Mouse (Mus musculus) megakaryocyte, adult 5-6 weeks (primary cell): Measurements from ENCODE around the gene Olfr1243. TPM values are rescaled to one million over a fixed set of nuclear protein-coding genes. Genes with fewer than 3 reads are reported as not detected.
"Not testable (repeated sequence)": the region's sequence is repeated elsewhere in the genome, so short reads cannot be mapped to it uniquely, and the experiment has no call there.

ENCODE experiments used
- ATAC-seq: 2 replicates; pipeline ENCODE4 v1.8.0; 2016; ENCODE audit warnings: mild to moderate bottlenecking, inconsistent platforms; ENCODE audit not compliant: poor library complexity, severe bottlenecking
- total RNA-seq, 2 experiments: library from RNA; stranded (forward) in 1 of 2; stranded (reverse) in 1 of 2; fragments of 153-499, 151-499 nt in 1 of 2; fragments of 221-1000, 200-1000 nt in 1 of 2; gene quantifications; 2 replicates each; pipeline versions ENCODE4 v1.2.3 to v1.2.4; 2015 to 2017

Gene Olfr1243
- not detected in 2 replicates for total RNA-seq (2015)
- total RNA-seq (2017), result not detected in 2 replicates

DNA sequence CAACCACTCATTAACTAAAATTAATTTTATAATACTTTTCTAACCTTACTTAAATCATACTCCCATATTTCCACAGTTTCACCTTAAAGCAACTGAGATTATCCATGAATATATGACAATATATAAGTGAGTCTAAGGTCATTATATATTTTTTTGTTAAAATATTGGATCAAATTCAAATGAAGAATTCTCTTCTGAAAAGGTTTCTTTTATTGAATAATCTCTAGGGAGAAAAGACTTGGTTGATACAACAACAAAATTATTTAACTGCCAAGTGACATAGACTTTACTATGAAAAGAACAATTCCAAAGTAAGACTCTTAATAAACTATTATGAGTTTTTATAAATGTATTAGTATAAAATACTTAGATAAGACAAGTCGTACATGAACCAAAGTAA lies at the start of gene Olfr1243:
Olfr1243 (minus strand) TSS at position 101 of the 400 bp plus-strand sequence.
- ATAC-seq, result no peak

GRCm38 (mm10) chr2:89578347-89578746 lies 47.1 kb upstream of the Olfr1243 start, which contains the start of gene Olfr1245:
Olfr1245 (minus strand) TSS chr2:89578447.
- no peak for ATAC-seq

DNA sequence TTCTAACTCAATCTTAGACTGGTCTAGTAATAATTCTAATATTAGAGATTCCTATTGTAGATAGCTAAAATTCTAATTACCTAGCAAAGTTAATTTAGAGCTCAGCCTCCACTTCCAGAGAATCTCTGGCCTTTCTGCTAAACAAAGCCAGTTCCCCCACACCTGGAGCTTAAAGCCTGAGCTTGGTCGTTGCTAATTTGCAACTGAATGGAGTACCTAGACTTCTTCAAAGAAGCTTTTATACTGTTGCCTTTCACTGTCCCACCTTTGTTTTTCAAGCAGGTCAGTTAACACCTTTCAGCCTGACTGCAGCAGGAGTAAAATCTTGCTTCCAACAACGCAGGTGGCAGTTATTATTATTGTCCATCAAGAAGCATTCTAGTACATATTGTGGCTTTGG lies 31.4 kb upstream of the Olfr1243 start:
- ATAC-seq, result not testable (repeated sequence)

DNA sequence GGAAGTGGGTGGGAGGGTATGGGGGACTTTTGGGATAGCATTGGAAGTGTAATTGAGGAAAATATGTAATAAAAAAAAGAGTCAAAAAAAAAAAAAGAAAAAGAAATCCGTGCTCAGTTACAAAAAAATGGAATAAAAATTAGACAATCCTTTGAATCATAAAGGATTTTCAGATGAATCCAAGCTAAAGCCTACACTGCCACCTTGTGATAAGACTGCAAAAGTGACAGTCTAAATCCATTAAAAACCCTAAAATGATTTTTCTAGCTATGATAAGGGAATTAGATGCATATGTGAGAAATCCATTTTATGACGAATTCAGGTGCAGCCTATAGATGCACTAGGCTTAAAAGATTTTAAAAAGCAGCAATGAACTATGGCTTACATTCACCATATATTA lies 13.2 kb upstream of the Olfr1243 start:
- ATAC-seq, result no peak

DNA sequence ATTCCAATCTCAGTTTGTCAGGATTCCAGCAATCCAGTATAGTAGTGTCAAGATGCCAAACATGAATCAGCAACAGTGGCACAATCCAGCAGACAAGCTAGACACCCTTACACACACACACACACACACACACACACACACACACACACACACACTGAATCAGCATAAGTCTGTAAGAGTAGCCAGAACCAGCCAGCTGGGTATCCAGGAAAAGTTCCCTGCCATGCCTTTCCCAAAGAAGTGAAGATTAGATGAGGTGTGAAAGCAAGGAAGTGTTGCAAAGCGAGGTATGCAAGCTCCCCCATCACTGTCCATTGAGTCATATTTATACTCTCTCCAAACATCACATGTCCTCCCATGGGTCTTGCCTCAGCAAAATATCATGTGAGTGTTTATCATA lies 8.6 kb upstream of the Olfr1243 start:
- ATAC-seq, result no peak

- no peak for ATAC-seq
Observed at GRCm38 (mm10) chr2:89498235-89498634, 33.1 kb downstream of the Olfr1243 start, which contains the start of gene Olfr1242. Olfr1242 (minus strand) TSS chr2:89498335.

DNA sequence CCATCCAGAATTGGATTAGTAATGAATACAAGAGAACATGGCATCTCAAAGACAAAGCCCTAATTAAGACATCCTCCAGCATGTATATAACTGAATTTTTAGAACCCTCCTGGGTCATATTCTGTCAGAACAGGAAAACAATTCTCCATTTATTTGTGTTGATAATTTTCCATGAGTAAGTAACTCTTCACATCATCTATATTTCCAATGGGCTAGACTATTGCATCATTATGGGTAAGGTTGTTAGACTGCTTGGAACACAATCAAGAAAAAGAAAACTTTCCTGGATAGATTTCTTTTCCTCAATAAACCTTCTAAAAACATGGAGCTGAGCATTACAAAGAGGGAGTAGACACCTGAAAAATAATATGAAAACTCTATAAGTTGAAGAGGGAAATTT lies 44.3 kb downstream of the Olfr1243 start, which contains the start of gene Olfr1241:
Olfr1241 (minus strand) TSS at position 101 of the 400 bp plus-strand sequence.
- ATAC-seq, result no peak

Other genes starting within 250 kb of the Olfr1243 start
- not detected in 2 replicates for gene Olfr1229, start 243.5 kb downstream of the Olfr1243 start, total RNA-seq (2015)
- not detected in 2 replicates for gene Olfr1229, start 243.5 kb downstream of the Olfr1243 start, total RNA-seq (2017)
- gene Olfr1230, start 234.2 kb downstream of the Olfr1243 start, total RNA-seq (2015), result not detected in 2 replicates
- gene Olfr1230, start 234.2 kb downstream of the Olfr1243 start, total RNA-seq (2017), result not detected in 2 replicates
- gene Olfr1231, start 224.4 kb downstream of the Olfr1243 start, total RNA-seq (2015), result not detected in 2 replicates
- gene Olfr1231, start 224.4 kb downstream of the Olfr1243 start, total RNA-seq (2017), result not detected in 2 replicates
- not detected in 2 replicates for gene Olfr1232, start 201.8 kb downstream of the Olfr1243 start, total RNA-seq (2015)
- gene Olfr1232, start 201.8 kb downstream of the Olfr1243 start, total RNA-seq (2017), result not detected in 2 replicates
- not detected in 2 replicates for gene Olfr1233, start 189.1 kb downstream of the Olfr1243 start, total RNA-seq (2015)
- not detected in 2 replicates for gene Olfr1233, start 189.1 kb downstream of the Olfr1243 start, total RNA-seq (2017)
- not detected in 2 replicates for gene Olfr1234, start 166.6 kb downstream of the Olfr1243 start, total RNA-seq (2015)
- gene Olfr1234, start 166.6 kb downstream of the Olfr1243 start, total RNA-seq (2017), result not detected in 2 replicates
- gene Olfr1238, start 121.8 kb downstream of the Olfr1243 start, total RNA-seq (2015), result not detected in 2 replicates
- gene Olfr1238, start 121.8 kb downstream of the Olfr1243 start, total RNA-seq (2017), result 0.04 TPM in 1 of 2 replicates, not detected in the other
- not detected in 2 replicates for gene Olfr1239, start 111.1 kb downstream of the Olfr1243 start, total RNA-seq (2015)
- not detected in 2 replicates for gene Olfr1239, start 111.1 kb downstream of the Olfr1243 start, total RNA-seq (2017)
- not detected in 2 replicates for gene Olfr1240, start 88.5 kb downstream of the Olfr1243 start, total RNA-seq (2015)
- gene Olfr1240, start 88.5 kb downstream of the Olfr1243 start, total RNA-seq (2017), result not detected in 2 replicates
- not detected in 2 replicates for gene Olfr1241, start 44.4 kb downstream of the Olfr1243 start, total RNA-seq (2015)
- gene Olfr1241, start 44.4 kb downstream of the Olfr1243 start, total RNA-seq (2017), result not detected in 2 replicates
- gene Olfr1242, start 33.2 kb downstream of the Olfr1243 start, total RNA-seq (2015), result not detected in 2 replicates
- not detected in 2 replicates for gene Olfr1242, start 33.2 kb downstream of the Olfr1243 start, total RNA-seq (2017)
- not detected in 2 replicates for gene Olfr1245, start 47.0 kb upstream of the Olfr1243 start, total RNA-seq (2015)
- gene Olfr1245, start 47.0 kb upstream of the Olfr1243 start, total RNA-seq (2017), result not detected in 2 replicates
- gene Olfr1246, start 61.7 kb upstream of the Olfr1243 start, total RNA-seq (2015), result not detected in 2 replicates
- gene Olfr1246, start 61.7 kb upstream of the Olfr1243 start, total RNA-seq (2017), result not detected in 2 replicates
- not detected in 2 replicates for gene Olfr1247, start 82.6 kb upstream of the Olfr1243 start, total RNA-seq (2015)
- gene Olfr1247, start 82.6 kb upstream of the Olfr1243 start, total RNA-seq (2017), result not detected in 2 replicates
- not detected in 2 replicates for gene Olfr1248, start 86.8 kb upstream of the Olfr1243 start, total RNA-seq (2015)
- gene Olfr1248, start 86.8 kb upstream of the Olfr1243 start, total RNA-seq (2017), result not detected in 2 replicates
- not detected in 2 replicates for gene Olfr1249, start 103.5 kb upstream of the Olfr1243 start, total RNA-seq (2015)
- gene Olfr1249, start 103.5 kb upstream of the Olfr1243 start, total RNA-seq (2017), result not detected in 2 replicates
- gene Olfr1250, start 130.0 kb upstream of the Olfr1243 start, total RNA-seq (2015), result not detected in 2 replicates
- not detected in 2 replicates for gene Olfr1250, start 130.0 kb upstream of the Olfr1243 start, total RNA-seq (2017)
- gene Olfr1251, start 140.4 kb upstream of the Olfr1243 start, total RNA-seq (2015), result not detected in 2 replicates
- gene Olfr1251, start 140.4 kb upstream of the Olfr1243 start, total RNA-seq (2017), result not detected in 2 replicates
- not detected in 2 replicates for gene Olfr1252, start 193.5 kb upstream of the Olfr1243 start, total RNA-seq (2015)
- not detected in 2 replicates for gene Olfr1252, start 193.5 kb upstream of the Olfr1243 start, total RNA-seq (2017)
- not detected in 2 replicates for gene Olfr1253, start 225.6 kb upstream of the Olfr1243 start, total RNA-seq (2015)
- gene Olfr1253, start 225.6 kb upstream of the Olfr1243 start, total RNA-seq (2017), result not detected in 2 replicates